1 mouse cellular context compared by ENCODE assay signal in genomic region chr15:99449131-99449750, GRCm38 (mm10).
TF ChIP-seq lines count a peak whose summit lies in the region.

No protein-coding gene starts in this region.

TF ChIP-seq in MEL, 35 proteins besides CTCF, POLR2A, EP300 and RAD21 (continued from another document):
- TF ChIP-seq ZNF384 (IDR thresholded peaks at IDR 0.05; ENCODE audit: low read depth, low read length) = no peak
- no peak for TF ChIP-seq BHLHE40 (IDR thresholded peaks at IDR 0.05; ENCODE audit: borderline replicate concordance, low read depth, low read length)
- no peak for TF ChIP-seq GATA1 (IDR thresholded peaks at IDR 0.05; ENCODE audit: low read depth, low read length)
- TF ChIP-seq ZKSCAN1 (IDR thresholded peaks at IDR 0.05; ENCODE audit: low read depth, low read length) = no peak
- TF ChIP-seq E2F4 (IDR thresholded peaks at IDR 0.05; ENCODE audit: borderline replicate concordance, low read depth, low read length) = no peak
